Mouse (Mus musculus): ENCODE measurements around the gene Rbfox1.

Rbfox1 gene

DNA sequence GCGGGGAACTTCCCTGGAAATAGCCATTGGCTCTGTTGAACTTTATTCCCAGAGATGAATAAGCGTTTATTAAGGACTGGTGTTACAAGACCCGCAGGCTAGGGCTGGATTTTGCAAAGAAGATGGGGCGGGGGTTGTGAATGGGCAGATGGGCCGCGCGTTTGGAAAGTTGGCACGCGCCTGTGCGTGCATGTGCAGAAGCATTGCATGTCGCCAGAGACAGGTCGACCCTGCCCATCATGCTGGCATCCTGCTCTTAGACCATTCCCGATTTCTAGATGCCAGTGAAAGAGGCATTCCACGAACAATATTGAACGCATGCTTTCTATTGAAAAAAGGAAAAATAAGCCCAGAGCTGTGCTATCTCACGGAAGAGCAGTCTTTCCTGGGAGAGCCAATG is 464.2 kb downstream of the Rbfox1 start:
- DNase-seq (ENCODE audit: low spot score), result no peak

- DNase-seq (ENCODE audit: low spot score), result no peak
Measured at GRCm38 (mm10) chr16:6350256-6350655, 465.1 kb downstream of the Rbfox1 start.

GRCm38 (mm10) chr16:6353191-6353590 is 468.0 kb downstream of the Rbfox1 start:
- DNase-seq (ENCODE audit: low spot score), result no peak

- no peak for DNase-seq (ENCODE audit: low spot score)
Measured at GRCm38 (mm10) chr16:6356931-6357330, 471.8 kb downstream of the Rbfox1 start.

- DNase-seq (ENCODE audit: low spot score), result no peak
Measured at GRCm38 (mm10) chr16:6365793-6366192, 480.6 kb downstream of the Rbfox1 start.

- no peak for DNase-seq (ENCODE audit: low spot score)
Measured at GRCm38 (mm10) chr16:6366649-6367048, 481.5 kb downstream of the Rbfox1 start.

GRCm38 (mm10) chr16:6380924-6381323 is 495.8 kb downstream of the Rbfox1 start:
- DNase-seq (ENCODE audit: low spot score), result no peak

GRCm38 (mm10) chr16:6381572-6381971 is 496.4 kb downstream of the Rbfox1 start:
- no peak for DNase-seq (ENCODE audit: low spot score)

DNA sequence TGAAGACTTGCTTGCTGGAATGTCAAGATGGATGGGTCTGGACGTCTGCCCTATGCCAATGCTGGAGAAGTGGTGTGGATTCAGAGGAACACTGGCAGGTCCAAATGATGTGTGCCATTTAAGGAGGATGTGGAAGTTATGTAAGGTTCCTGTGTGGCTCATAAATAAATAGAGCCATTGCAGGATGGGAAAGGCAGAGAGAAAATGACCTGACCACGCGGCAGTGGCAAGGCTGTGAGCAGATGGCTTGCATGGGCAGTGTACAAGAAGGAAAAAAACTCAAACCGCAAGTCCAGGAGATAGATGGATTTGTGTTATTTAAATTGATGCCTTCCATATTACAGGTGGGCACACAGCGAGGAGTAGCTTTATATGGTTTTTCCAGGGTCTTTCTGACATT is 497.6 kb downstream of the Rbfox1 start:
- DNase-seq (ENCODE audit: low spot score), result no peak

- DNase-seq (ENCODE audit: low spot score), result peak; percentile 40
Measured at GRCm38 (mm10) chr16:6390278-6390930, 505.2 kb downstream of the Rbfox1 start.

DNA sequence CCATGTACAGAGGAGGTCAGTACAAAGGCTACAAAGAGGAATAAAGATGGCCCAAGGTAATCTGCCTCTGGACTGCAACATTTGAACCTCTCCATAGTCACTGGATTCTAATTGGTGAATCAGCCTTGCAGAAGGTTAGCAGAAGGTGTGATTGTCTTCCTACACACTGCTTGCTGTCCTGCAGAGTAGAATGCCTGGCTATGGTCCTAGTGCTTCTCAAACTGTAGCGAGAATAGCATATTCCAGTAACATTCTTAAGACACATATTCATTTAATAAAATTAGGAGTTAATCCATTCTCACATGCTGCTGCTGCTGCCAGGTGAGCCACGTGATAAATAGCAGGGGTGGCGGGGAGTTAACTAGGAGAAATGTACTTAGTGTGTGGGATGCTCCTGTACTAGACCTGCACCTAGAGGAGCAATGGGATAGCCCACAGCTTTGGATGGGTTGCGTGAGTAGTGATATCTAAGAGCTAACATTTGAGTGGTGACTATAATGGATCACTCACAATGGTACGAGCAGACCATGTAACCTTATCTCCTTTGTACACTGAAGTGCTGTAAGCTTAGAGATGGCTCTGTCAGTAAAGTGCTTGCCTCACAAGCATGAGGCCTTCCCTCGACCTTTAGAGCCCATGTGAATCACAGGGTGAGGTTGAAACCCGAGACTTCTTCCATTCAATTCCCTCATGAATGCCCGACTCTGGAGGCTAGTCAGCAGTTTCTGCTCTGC is 511.7 kb downstream of the Rbfox1 start:
- no peak for DNase-seq (ENCODE audit: low spot score)

- DNase-seq (ENCODE audit: low spot score), result no peak
Measured at GRCm38 (mm10) chr16:6397635-6398034, 512.5 kb downstream of the Rbfox1 start.

- DNase-seq (ENCODE audit: low spot score), result no peak
Measured at GRCm38 (mm10) chr16:6402816-6403215, 517.7 kb downstream of the Rbfox1 start.

GRCm38 (mm10) chr16:6414846-6415245 is 529.7 kb downstream of the Rbfox1 start:
- DNase-seq (ENCODE audit: low spot score), result no peak

GRCm38 (mm10) chr16:6421623-6422145 is 536.5 kb downstream of the Rbfox1 start:
- DNase-seq (ENCODE audit: low spot score), result no peak

DNA sequence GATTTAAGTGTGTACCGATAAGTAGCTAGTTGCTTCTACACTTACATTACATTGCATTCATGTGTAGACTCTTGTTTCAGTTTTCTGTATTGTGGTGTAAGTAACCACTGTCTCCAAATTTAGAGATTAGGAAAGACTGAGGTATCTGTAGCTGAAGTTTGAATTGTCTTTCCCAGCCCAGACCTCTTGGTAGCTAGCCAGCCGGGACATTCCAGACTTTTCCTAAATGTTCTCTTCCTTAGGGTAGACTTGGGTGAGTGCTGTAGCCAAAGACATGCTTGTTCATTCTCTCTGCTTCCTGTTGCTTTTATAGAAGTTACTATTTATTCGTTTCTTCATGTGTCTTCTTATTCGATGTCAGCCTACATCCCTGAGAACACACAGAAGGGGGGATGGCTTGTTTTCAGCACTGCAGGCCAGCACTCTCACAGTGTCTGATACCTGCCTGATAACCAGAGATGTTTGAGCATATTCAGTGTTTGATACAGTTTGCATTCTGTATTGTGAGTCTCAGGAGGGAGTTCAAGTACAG is 538.8 kb downstream of the Rbfox1 start:
- DNase-seq (ENCODE audit: low spot score), result no peak

DNA sequence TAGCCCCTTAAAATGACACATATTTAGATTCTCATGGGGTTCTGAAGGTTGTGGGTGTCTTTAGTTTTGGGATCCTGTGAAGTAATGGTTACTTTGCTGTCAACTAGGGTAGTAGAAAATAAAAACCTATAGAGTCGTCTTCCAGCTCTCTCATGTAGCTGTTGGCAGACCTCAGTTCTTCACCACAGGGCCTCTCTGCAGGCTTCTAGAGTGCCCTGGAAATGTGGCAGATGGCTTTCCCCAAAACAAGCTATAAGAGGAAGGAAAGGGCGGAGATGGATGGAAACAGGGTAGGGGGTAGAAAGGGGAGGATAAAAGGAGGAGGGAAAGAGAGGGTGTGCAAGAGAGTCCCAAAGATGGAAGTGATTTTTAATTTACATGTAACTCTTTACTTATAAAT is 539.6 kb downstream of the Rbfox1 start:
- no peak for DNase-seq (ENCODE audit: low spot score)

DNA sequence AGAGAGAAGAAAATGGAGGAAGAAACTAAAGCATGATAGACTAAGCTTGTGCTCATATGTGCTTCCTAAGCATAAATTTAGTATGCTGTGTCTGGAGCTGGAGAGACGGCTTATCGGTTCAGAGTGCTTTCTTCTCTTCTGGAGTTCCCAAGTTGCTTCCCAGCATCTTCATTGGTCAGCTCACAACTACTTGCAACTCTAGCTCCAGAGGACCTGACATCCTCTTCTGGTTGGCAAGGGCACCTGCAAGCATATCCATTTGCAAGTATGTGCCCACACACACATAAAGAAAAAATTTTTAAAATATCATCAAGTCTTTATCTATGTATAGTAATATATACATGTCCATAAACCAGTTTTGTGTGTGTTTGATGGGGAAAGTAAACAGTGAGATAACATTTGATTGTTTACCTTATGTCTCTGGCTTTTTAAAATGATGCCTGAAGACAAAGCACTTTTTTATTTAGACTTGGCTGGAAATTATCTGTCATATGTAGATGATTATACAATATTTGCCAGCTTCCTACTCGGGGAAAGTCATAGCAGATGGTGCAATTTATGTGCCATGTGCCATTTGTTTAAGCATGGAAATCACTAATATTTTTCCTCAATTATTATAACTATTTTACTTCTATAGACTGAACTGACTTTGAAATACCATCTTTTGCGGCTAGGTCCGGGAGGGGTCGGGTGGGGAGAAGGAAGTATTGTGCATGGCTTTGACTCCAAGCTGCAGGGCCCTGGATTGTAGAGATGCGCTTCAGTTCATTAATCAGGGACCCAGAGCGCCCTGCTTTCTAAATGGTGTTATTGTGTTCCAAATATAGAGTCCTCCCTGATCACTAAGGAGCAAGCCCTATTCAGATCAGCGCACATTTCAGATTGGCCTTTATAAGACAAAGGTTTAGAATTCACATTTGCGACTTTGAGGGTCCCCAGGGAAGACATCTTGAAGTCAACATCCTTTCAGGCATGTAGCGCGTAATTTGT is 542.4 kb downstream of the Rbfox1 start:
- no peak for DNase-seq (ENCODE audit: low spot score)

- DNase-seq (ENCODE audit: low spot score), result no peak
Measured at GRCm38 (mm10) chr16:6430981-6431380, 545.8 kb downstream of the Rbfox1 start.

DNA sequence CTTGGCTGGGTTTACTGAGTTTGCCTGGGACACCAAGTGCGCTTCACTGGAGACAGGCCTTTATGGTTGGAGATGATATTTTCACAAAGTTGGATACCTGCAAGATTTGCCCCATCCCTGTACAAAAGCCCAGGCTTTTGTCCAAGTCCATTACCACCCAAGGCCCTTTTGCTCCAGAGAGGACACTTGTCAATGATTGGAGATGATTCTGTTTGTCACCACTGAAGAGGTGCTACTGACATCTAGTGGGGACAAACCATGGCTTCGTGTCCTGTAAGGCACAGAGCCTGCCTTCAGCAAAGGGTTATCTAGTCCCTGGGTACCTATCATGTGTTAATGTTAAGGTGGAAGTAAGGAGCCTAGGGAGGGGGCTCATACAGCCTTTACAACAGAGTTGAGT is 551.3 kb downstream of the Rbfox1 start:
- DNase-seq (ENCODE audit: low spot score), result no peak

DNA sequence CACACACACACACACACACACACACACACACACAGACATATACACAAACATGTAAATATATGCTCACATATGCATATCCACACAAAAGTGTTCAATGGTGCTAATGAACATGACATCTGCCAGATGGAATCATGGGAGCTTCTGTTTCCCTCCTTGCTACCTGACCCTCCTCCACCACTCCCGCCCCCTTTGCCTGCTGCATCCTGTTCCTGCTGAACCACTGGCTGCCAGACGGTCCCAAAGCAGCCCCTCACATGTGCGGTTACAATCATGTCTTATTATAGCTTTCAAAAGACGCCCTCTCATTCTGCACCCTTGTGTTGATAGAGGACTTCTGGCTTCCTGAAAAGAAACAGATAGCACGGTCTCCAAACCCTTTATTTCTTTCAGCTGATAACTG is 563.1 kb downstream of the Rbfox1 start:
- no peak for DNase-seq (ENCODE audit: low spot score)

GRCm38 (mm10) chr16:6455349-6455748 is 570.2 kb downstream of the Rbfox1 start:
- no peak for DNase-seq (ENCODE audit: low spot score)
